In genomic region chr5:92003011-92003410, GRCm38 (mm10) we compare ENCODE assay signal across 10 mouse cellular contexts. TPM values are rescaled to one million over a fixed set of nuclear protein-coding genes. Genes with fewer than 3 reads are reported as not detected.
DNase-seq lines count a peak whose midpoint lies in the region; ATAC-seq and TF ChIP-seq lines count a peak whose summit lies in the region.
"Had no signal": no experiment of that assay in that cellular context is flagged by ENCODE, and none has a peak within 500 bp of the region (broad histone marks: within the 10 kb centered on the region; RNA-seq: fewer than 3 reads in every experiment).

No protein-coding gene starts in this region.

- H3K27me3 ChIP-seq in forebrain, embryonic 13.5 days = no peaks in the 10 kb centered on the region
- no peaks in the 10 kb centered on the region for H3K27me3 ChIP-seq in forebrain, embryonic 15.5 days
- no peaks in the 10 kb centered on the region for H3K27me3 ChIP-seq in liver, adult 2 months (ENCODE audit: control insufficient read depth, insufficient read depth, low read length)
- no peaks in the 10 kb centered on the region for H3K27me3 ChIP-seq in liver, embryonic 12.5 days (replicated peaks)
- H3K27me3 ChIP-seq in embryonic facial prominence, embryonic 14.5 days (replicated peaks; ENCODE audit: control insufficient read depth, insufficient read depth, low read length) = no peaks in the 10 kb centered on the region
- H3K27me3 ChIP-seq: heart, embryonic 13.5 days; neural tube, embryonic 12.5 days had no signal

- H3K9ac ChIP-seq in forebrain, embryonic 13.5 days = no peak overlapping the region
- no peak overlapping the region for H3K9ac ChIP-seq in forebrain, embryonic 15.5 days (replicated peaks)
- H3K9ac ChIP-seq in liver, adult 2 months (ENCODE audit: low read depth, low read length) = no peak overlapping the region
- H3K9ac ChIP-seq in liver, embryonic 12.5 days = no peak overlapping the region
- H3K9ac ChIP-seq in embryonic facial prominence, embryonic 14.5 days (ENCODE audit: low read depth, low read length) = no peak overlapping the region
- H3K9ac ChIP-seq: heart, embryonic 13.5 days; neural tube, embryonic 12.5 days had no signal

- H3K4me1 ChIP-seq in forebrain, embryonic 13.5 days = no peaks in the 10 kb centered on the region
- no peaks in the 10 kb centered on the region for H3K4me1 ChIP-seq in forebrain, embryonic 15.5 days
- no peaks in the 10 kb centered on the region for H3K4me1 ChIP-seq in liver, adult 2 months (ENCODE audit: control insufficient read depth, insufficient read depth, low read length)
- no peaks in the 10 kb centered on the region for H3K4me1 ChIP-seq in liver, embryonic 12.5 days
- H3K4me1 ChIP-seq in embryonic facial prominence, embryonic 14.5 days (ENCODE audit: control insufficient read depth, insufficient read depth, low read length) = no peaks in the 10 kb centered on the region
- H3K4me1 ChIP-seq: heart, embryonic 13.5 days; neural tube, embryonic 12.5 days had no signal

- TF ChIP-seq CTCF in liver, adult 2 months (IDR thresholded peaks at IDR 0.05; ENCODE audit: low read depth, low read length) = peak; percentile 21; the same call in 1 of the 2 replicates

- H3K79me2 ChIP-seq in liver, adult 2 months (ENCODE audit: control insufficient read depth, insufficient read depth, low read length) = no peaks in the 10 kb centered on the region

- 66% methylated on average over 2 of the region's 2 CpGs for WGBS in forebrain, embryonic 13.5 days
- WGBS in forebrain, embryonic 15.5 days = 72% methylated on average over 2 of the region's 2 CpGs
- WGBS in liver, adult 2 months = 66% methylated on average over 2 of the region's 2 CpGs
- 46% methylated on average over 2 of the region's 2 CpGs for WGBS in liver, embryonic 12.5 days (ENCODE audit: insufficient replicate concordance)
- 61% methylated on average over 2 of the region's 2 CpGs for WGBS in embryonic facial prominence, embryonic 14.5 days

- no peak overlapping the region for H3K4me3 ChIP-seq in forebrain, embryonic 13.5 days
- no peak overlapping the region for H3K4me3 ChIP-seq in forebrain, embryonic 15.5 days
- H3K4me3 ChIP-seq in liver, adult 2 months (ENCODE audit: insufficient read depth, low read depth, low read length) = no peak overlapping the region
- no peak overlapping the region for H3K4me3 ChIP-seq in liver, embryonic 12.5 days
- no peak overlapping the region for H3K4me3 ChIP-seq in embryonic facial prominence, embryonic 14.5 days (ENCODE audit: low read depth, low read length)
- H3K4me3 ChIP-seq: heart, embryonic 13.5 days; neural tube, embryonic 12.5 days had no signal

- no peak overlapping the region for H3K27ac ChIP-seq in forebrain, embryonic 13.5 days
- H3K27ac ChIP-seq in forebrain, embryonic 15.5 days (replicated peaks) = no peak overlapping the region
- no peak overlapping the region for H3K27ac ChIP-seq in liver, adult 2 months (replicated peaks; ENCODE audit: insufficient read depth, low read depth, low read length)
- H3K27ac ChIP-seq in liver, embryonic 12.5 days = no peak overlapping the region
- no peak overlapping the region for H3K27ac ChIP-seq in embryonic facial prominence, embryonic 14.5 days (replicated peaks; ENCODE audit: low read depth, low read length)
- H3K27ac ChIP-seq: heart, embryonic 13.5 days; neural tube, embryonic 12.5 days had no signal

- peak; percentile 25 for DNase-seq in liver, adult 2 months (ENCODE audit: extremely low read depth, low read depth, low spot score)
- DNase-seq in embryonic facial prominence, embryonic 14.5 days (ENCODE audit: low spot score) = peak; percentile 62
- peak; percentile 60 for DNase-seq in lung, postnatal 10 days
- DNase-seq in retina, postnatal 1 day = peak; percentile 56
- DNase-seq in urinary bladder, adult 18-20 months (ENCODE audit: low spot score in 2 of 2) = no peak

- no peak overlapping the region for H3K4me2 ChIP-seq in forebrain, embryonic 13.5 days
- no peak overlapping the region for H3K4me2 ChIP-seq in forebrain, embryonic 15.5 days (replicated peaks)
- H3K4me2 ChIP-seq in liver, embryonic 12.5 days = no peak overlapping the region
- no peak overlapping the region for H3K4me2 ChIP-seq in embryonic facial prominence, embryonic 14.5 days (ENCODE audit: low read depth, low read length)
- H3K4me2 ChIP-seq: heart, embryonic 13.5 days; neural tube, embryonic 12.5 days had no signal

- peaks cover 5% of the 10 kb centered on the region; the same call in 1 of the 2 replicates for H3K9me3 ChIP-seq in forebrain, embryonic 13.5 days (replicated peaks)
- H3K9me3 ChIP-seq in forebrain, embryonic 15.5 days = no peaks in the 10 kb centered on the region
- H3K9me3 ChIP-seq in liver, embryonic 12.5 days (replicated peaks) = peaks cover 5% of the 10 kb centered on the region; the same call in 1 of the 2 replicates
- peaks cover 12% of the 10 kb centered on the region; the same call in 1 of the 2 replicates for H3K9me3 ChIP-seq in embryonic facial prominence, embryonic 14.5 days (ENCODE audit: control insufficient read depth, low read length)

- TF ChIP-seq POLR2A in liver, adult 2 months (IDR thresholded peaks at IDR 0.05; ENCODE audit: extremely low read depth, insufficient read depth, low read length) = no peak

- no peaks in the 10 kb centered on the region for H3K36me3 ChIP-seq in forebrain, embryonic 13.5 days (ENCODE audit: poor library complexity, severe bottlenecking)
- H3K36me3 ChIP-seq in forebrain, embryonic 15.5 days = no peaks in the 10 kb centered on the region
- H3K36me3 ChIP-seq in liver, adult 2 months (ENCODE audit: control insufficient read depth, insufficient read depth, low read length) = no peaks in the 10 kb centered on the region
- H3K36me3 ChIP-seq in liver, embryonic 12.5 days = no peaks in the 10 kb centered on the region
- H3K36me3 ChIP-seq in embryonic facial prominence, embryonic 14.5 days (ENCODE audit: control insufficient read depth, insufficient read depth, low read length) = no peaks in the 10 kb centered on the region
- H3K36me3 ChIP-seq: heart, embryonic 13.5 days; neural tube, embryonic 12.5 days had no signal

- ATAC-seq in forebrain, embryonic 13.5 days = 0 out of 2 replicates have a peak, but pooled peaks have one; percentile 48
- ATAC-seq in forebrain, embryonic 15.5 days (replicated peaks) = no peak
- ATAC-seq in liver, embryonic 12.5 days = no peak
- peak; percentile 68; the same call in 1 of the 2 replicates for ATAC-seq in embryonic facial prominence, embryonic 14.5 days (ENCODE audit: low read depth)

RNA-seq across cellular contexts. Expression of gene Odaph, which starts 15.7 kb away (rescaled TPM):
- not detected in 2 replicates for polyA plus RNA-seq in forebrain, embryonic 13.5 days (2015; fragmentation: Nextera tagmentation; extraction: Ambion mirVana)
- not detected in 2 replicates for polyA plus RNA-seq in forebrain, embryonic 15.5 days (2015; fragmentation: Nextera tagmentation; extraction: Ambion mirVana)
- total RNA-seq in liver, adult 2 months (2014; rRNA removed) = not detected in 2 replicates
- not detected in 2 replicates for polyA plus RNA-seq in liver, adult 2 months (2012; rRNA removed)
- polyA plus RNA-seq in liver, embryonic 12.5 days (2016; fragmentation: Nextera tagmentation; extraction: Ambion mirVana) = not detected in 2 replicates
- polyA plus RNA-seq in embryonic facial prominence, embryonic 14.5 days (2014; fragmentation: Nextera tagmentation; extraction: Ambion mirVana) = 0.47 TPM in 1 of 2 replicates, not detected in the other
- polyA plus RNA-seq: heart, embryonic 13.5 days; neural tube, embryonic 12.5 days had no signal

RNA-seq across cellular contexts. Expression of gene Rchy1, which starts 40.1 kb away (rescaled TPM):
- 67.6 and 70.0 TPM in 2 replicates for polyA plus RNA-seq in forebrain, embryonic 13.5 days (2015; fragmentation: Nextera tagmentation; extraction: Ambion mirVana)
- 70.6 and 74.0 TPM in 2 replicates for polyA plus RNA-seq in forebrain, embryonic 15.5 days (2015; fragmentation: Nextera tagmentation; extraction: Ambion mirVana)
- total RNA-seq in liver, adult 2 months (2014; rRNA removed) = 22.9 and 25.6 TPM in 2 replicates
- polyA plus RNA-seq in liver, adult 2 months (2012; rRNA removed) = 14.6 and 14.8 TPM in 2 replicates
- polyA plus RNA-seq in liver, embryonic 12.5 days (2016; fragmentation: Nextera tagmentation; extraction: Ambion mirVana) = 44.0 and 45.8 TPM in 2 replicates
- polyA plus RNA-seq in embryonic facial prominence, embryonic 14.5 days (2014; fragmentation: Nextera tagmentation; extraction: Ambion mirVana) = 38.7 and 40.4 TPM in 2 replicates

RNA-seq across cellular contexts. Expression of gene Cdkl2, which starts 40.7 kb away (rescaled TPM):
- polyA plus RNA-seq in forebrain, embryonic 13.5 days (2015; fragmentation: Nextera tagmentation; extraction: Ambion mirVana) = 1.4 and 2.1 TPM in 2 replicates
- polyA plus RNA-seq in forebrain, embryonic 15.5 days (2015; fragmentation: Nextera tagmentation; extraction: Ambion mirVana) = 6.2 and 6.4 TPM in 2 replicates
- total RNA-seq in liver, adult 2 months (2014; rRNA removed) = 2.9 and 3.7 TPM in 2 replicates
- polyA plus RNA-seq in liver, adult 2 months (2012; rRNA removed) = 0.66 and 0.69 TPM in 2 replicates
- polyA plus RNA-seq in liver, embryonic 12.5 days (2016; fragmentation: Nextera tagmentation; extraction: Ambion mirVana) = 0.25 and 0.35 TPM in 2 replicates
- 2.9 and 4.3 TPM in 2 replicates for polyA plus RNA-seq in embryonic facial prominence, embryonic 14.5 days (2014; fragmentation: Nextera tagmentation; extraction: Ambion mirVana)

Comparison
In these comparisons a context has a peak if more than half of its experiments do, and no peak if none do; other contexts are left out.
1. ATAC-seq: peak in forebrain, embryonic 13.5 days (single experiment) and embryonic facial prominence, embryonic 14.5 days (single experiment); none in forebrain, embryonic 15.5 days (single experiment) and liver, embryonic 12.5 days (single experiment).
2. DNase-seq: peak in liver, adult 2 months (single experiment), embryonic facial prominence, embryonic 14.5 days (single experiment), lung, postnatal 10 days (single experiment) and retina, postnatal 1 day (single experiment); none in urinary bladder, adult 18-20 months (0 of 2).